Mouse (Mus musculus): ENCODE data around the gene AB124611. TPM values are rescaled to one million over a fixed set of nuclear protein-coding genes. Genes with fewer than 3 reads are reported as not detected.
"Not testable (repeated sequence)": the region's sequence is repeated elsewhere in the genome, so short reads cannot be mapped to it uniquely, and the experiment has no call there.

The AB124611 gene
- 1 to 10 TPM; 3.7 to 5.0 TPM for total RNA-seq (2021)
- long read RNA-seq, experiment 1, partial matches to known transcripts: 0 of 2 reads
- long read RNA-seq, experiment 1, other reads (novel, unspliced or antisense): 1 of 2 reads
- long read RNA-seq, experiment 2, partial matches to known transcripts: 1 of 6 reads
- long read RNA-seq, experiment 2, other reads (novel, unspliced or antisense): 2 of 6 reads

DNA sequence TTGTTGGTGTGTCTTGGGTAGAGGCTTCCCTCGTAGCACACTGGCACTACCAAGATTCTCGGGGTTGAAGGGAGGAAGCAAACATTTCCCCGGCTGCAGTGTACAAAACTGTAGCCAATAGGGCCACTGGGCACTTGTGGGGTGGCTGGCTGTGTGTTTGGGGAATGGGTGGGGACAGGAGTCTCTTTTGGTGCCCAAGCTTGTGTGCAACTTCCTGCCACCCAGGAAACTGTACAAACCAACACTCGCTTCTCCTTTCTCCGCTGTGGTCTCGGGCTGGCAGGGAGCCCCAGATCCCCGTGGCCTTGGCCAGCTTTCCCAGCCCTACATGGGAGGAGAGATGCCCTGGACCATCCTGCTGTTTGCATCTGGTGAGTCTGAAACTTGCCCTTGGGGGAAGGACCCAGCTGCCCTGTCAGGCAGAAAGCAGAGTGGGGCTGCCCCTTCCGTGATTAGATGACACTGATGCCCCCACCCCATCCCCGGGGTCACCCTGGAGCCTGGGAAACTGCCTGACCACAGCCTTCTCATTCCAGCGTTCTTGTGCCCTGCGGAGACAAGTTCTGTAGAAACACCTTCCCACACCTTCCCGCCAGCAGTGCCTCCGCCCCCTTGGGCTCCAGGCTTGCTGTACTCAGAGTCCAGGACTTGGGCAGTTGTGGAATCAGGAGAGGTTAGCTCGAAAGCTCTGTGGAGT is at the start of gene AB124611:
TSS of gene AB124611 (plus strand) at position 240 of the 697 bp plus-strand sequence.
- no peak for DNase-seq (ENCODE audit: low spot score in 2 of 2)

DNA sequence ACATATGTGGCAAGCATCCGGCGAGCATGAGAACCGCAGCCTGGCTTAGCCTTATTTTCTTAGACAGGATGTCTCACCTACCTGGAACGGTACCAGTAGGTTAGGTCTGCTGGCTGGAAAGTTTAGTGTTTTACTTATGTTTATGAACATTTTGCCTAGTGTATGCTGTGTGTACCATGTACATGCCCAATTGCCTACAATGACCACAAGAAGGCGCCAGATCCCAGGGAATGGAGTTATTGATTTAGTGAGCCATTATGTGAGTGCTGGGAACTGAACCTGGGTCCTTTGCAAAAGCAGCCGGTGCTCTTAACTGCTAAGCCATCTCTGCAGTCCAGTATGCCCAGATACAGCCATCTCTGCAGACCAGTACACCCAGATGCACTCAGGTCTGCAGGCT is 48.3 kb upstream of the AB124611 start:
- no peak for DNase-seq (ENCODE audit: low spot score in 2 of 2)

DNA sequence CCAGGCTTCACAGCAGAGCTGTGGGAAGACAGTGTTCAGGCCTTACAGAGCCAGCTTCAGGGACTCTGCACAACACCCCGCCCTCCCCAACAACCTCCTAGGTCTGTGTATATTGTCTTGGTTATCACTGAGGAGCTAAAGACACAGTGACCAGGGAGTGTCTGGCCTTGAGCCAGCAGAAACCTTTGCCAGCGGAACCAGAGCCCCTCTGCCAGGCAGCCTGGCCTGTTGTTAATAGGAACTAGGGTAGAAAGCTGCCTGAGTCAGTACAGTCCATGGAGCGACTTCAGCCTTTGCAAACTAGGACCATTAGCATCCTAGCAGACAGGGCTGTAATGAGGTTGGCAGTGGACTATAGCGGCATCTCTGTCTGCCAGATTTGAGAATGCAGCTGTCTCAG is 41.9 kb upstream of the AB124611 start:
- no peak for DNase-seq (ENCODE audit: low spot score in 2 of 2)

DNA sequence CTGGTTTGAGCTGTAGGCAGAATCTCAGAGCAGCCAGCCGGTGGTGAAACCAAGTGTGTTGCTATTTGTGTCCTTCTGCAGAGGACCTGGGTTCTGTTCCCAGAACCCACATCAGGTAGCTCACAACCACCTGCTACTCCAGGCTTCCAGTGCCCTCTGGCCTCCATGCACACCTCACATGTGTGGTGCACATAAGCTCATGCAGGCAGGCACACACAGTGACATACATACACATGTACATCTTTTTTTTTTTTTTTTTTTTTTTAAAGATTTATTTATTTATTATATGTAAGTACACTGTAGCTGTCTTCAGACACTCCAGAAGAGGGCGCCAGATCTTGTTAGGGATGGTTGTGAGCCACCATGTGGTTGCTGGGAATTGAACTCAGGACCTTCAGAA is 37.7 kb upstream of the AB124611 start:
- DNase-seq (ENCODE audit: low spot score in 2 of 2): not testable (repeated sequence)

DNA sequence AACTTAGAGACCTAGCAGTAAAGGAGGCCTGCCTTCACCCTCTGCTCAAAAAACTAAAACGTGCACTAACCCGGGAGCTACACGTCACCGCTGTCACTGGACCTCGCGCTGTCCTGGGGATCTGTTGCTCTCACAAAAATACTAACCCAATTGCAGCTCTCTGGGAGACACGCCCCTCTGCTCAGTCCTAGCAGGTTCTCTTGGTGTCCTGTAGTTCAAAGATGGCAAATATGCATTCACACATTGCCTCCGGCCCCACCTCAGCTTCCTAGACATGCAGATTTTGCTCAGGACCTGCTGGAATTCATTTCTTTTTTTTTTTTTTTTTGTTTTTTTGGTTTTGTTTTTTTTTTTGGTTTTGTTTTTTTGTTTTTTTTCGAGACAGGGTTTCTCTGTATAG is 35.3 kb upstream of the AB124611 start:
- DNase-seq (ENCODE audit: low spot score in 2 of 2): no peak

DNA sequence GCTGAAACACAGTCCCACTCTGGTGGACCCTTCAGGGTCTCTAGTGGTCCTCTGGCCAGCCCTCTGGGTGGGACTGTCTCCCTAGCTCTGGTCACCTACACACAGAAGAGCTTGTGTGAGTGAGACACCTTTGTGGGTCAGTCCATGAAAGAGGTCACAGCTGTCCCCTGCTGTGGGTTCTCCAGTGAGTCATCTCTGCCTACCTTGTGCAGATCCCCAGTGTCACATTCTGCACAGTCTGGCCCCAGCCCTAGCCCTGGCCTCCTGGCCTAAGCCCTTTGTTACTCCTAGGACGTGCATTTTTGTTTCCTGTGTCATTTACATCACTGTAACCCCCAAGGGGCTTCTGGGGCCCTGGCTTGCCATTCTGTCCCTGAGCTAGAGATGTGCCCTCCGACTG is 32.1 kb upstream of the AB124611 start:
- no peak for DNase-seq (ENCODE audit: low spot score in 2 of 2)

DNA sequence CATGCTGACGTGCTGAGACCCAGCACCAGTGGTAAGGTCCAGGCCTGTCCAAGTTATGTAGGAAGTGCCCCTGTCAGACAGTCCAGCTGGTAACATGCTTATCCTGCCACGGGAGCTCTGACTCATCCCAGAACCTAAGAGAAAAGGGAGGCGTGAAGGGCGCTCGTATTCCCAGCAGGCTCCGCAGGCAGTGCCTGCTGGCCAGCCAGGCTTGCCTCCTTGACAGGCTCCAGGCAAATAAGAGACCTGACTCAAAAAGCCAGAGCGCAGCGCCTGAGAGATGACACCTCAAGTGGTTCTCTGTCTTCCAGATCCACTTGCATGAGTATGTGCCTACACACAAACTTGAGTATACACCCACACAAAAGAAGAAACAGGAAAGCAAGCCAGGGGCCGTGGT is 31.2 kb upstream of the AB124611 start:
- DNase-seq (ENCODE audit: low spot score in 2 of 2): no peak

DNA sequence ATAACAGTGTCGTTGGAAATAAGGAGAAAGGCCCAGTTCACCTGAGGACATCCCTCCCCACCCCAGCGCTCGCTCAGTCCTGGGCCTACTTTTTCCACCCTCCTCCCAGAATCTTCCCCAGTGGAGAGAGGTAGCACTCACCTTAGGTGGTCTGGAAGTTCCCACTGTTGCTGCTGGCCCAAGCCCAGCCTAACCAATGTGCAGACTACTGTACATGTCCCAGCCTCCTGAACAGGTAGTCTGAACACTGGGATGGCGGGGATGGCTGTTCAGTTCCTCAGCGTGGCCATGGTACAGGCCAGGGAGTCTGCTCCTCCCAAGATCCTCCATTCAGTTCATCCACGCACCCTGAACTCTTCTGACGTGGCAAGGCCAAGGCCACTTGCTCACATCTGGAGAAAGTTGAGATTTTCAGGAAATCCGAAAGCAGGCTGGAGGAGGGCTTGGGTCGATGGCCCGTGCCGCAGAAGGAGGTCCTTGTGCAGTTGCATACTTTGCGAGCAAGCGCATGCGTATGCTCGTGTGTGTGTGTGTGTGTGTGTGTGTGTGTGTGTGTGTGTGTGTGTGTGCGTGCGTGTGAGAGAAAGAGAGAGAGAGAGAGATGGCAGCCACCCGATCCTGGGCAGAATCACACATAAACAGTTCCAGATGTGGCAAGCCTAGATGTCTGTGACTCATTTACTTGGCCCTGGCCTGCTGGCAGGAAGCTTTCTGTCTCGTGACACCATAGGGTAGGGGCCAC is 29.5 kb upstream of the AB124611 start:
- no peak for DNase-seq (ENCODE audit: low spot score in 2 of 2)

DNA sequence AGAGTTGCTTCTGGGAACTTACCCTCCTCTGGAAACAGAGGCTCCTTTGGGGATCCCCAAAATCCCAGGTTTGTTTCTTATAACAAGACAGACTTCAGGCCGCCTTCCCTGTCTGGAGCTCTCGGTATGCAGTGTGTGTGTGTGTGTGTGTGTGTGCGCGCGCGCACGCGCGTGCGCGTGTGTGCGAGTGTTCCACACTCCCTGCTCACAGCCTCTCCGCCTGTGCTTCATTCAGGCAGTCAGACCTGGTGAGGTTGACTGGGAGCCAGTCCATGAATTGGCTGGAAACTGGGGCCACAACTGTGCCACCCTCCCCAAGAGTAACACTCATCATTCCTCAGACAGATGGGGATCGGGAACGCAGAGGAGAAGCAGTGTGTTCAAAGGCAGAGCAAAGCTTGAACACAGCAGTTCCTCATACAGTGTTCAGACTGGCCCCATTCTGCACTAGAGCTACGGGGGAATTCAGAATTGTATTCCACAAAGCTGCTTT is 28.9 kb upstream of the AB124611 start:
- no peak for DNase-seq (ENCODE audit: low spot score in 2 of 2)

DNA sequence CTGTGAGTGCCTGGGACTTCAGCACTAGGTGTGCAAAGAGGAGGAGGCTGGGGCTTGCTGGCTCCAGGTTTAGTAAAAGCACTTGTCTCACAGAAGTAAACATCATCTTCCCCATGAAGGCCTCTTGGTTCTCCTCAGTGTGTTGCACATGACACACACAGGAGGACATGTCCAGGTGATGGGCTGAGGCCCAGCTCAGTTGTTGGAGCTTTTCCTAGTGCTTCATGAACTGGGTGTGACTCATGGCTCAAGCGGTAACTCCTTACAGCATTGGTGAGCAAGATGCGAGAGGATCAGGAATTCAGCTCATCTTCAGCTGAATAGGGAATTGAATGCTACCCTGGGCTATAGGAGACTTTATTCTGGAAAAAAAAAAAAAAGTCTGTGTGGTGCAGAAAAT is 28.3 kb upstream of the AB124611 start:
- no peak for DNase-seq (ENCODE audit: low spot score in 2 of 2)

DNA sequence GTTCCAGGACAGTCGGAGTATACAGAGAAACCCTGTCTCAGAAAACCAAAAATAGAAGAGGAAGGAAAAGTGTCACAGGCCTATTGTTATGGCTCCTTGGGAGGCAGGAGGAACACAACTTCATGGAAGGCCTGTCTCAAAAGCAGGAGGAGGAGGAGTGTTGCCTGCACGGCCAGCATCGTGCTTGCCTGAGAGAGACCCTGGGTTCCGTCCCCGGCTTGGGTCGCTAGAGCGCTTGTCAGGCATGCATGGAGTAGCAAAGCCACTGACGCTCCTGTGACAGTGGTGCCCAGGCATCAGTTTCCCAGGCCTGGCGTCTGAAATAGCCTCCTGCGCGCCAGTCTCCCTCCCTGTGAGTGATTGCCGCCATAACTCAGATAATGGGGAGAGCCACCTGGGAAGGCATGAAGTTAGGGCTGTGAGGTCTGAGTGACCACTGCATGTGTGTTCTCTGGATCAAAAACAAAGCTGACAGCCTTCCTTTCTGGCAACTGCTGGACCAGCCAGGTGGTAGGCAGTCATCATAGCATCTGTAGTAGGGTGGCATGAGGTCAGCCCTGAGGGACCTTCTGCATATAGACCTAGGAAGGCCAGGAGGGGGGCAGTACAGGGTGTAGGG is 27.6 kb upstream of the AB124611 start:
- no peak for DNase-seq (ENCODE audit: low spot score in 2 of 2)

DNA sequence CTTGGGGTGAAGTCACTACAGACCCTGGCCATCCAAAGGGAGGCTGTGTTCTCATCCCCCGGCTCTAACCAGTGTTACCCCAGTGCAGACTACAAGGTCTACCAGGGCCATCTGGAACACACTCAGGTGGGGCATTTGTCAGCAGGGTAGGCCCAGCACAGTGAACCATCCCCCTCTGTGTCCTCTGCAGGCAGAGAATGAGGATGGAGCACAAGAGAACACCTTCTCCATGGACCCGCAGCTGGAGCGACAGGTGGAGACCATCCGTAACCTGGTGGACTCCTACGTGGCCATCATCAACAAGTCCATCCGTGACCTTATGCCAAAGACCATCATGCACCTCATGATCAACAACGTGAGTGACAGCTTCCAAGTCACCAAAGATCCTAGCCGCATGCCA is 22.6 kb upstream of the AB124611 start:
- DNase-seq (ENCODE audit: low spot score in 2 of 2): no peak

DNA sequence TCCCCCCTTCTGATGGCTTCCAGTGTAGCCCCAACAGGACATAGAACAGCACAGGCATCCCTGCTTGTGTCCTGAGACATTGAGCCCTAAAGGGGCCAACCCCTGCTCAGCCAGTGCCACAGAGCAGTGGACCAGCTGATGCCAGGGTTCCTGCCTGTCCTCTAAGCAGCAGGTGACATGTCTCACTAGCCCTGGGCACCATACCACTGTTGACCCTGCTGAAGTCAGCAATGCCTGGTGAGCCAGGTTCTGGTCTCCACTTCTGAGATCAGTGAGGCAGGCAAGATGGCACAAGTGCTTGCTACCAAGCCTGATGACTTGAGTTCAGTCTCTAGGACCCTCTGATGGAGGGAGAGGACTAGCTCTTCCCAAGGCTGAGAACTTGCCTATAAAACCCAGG is 20.2 kb upstream of the AB124611 start:
- DNase-seq (ENCODE audit: low spot score in 2 of 2): no peak

DNA sequence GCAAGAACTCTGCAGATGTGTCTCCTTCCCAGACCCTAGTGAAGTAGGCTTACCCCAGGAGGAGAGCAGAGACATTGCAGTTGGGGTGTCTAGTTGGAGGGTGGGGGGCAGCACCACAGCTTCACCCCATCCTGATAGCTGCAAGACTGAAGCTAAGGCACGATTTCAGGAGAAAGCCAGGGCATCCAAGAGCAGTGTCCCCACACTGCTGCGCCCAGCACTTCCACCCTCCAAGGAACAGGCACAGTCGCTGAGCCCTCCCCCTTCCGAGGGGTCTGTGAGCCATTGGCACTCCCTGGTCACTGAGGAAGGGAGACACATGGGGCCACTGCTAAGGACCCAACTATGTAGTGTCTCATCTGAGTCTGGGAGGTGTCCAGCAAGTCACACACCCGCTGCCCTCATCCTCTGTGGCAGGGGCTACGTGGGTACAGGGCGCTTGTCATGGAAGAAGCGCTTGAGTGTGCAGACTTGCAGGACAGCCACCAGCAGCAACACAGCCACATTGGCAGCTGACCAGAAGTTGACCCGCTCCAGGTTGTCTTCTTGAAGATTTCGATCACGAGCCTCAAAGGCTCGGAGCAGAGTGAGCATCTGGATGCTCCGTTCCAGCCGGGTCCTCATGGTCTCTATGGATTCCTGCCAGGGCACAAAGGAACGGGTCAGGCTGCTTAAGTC is 18.1 kb upstream of the AB124611 start:
- no peak for DNase-seq (ENCODE audit: low spot score in 2 of 2)

DNA sequence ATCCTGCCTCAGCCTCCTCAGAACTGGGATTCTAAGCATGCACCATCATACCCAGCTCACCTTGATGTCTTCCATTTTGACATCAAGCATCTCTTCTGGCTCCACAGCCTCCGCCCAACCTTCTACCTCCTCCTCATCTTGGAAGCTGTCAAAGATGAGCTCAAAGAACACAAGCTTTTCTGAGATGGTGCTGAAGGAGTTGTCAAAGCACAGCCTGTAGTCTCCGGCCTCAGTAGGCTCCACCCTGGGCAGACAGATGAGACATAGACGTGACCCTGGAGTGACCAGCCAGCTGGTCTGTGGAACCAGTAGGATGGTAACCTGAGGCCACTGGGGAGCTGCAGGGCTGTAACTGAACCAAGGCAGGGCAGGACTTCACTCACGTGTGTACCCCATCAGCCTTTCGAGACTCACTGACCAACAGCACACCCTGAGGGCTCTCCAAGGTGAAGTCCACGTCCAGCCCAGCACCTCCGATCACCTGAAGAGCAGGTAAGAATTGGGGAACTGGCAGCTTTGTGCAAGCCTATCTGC is 17.0 kb upstream of the AB124611 start:
- DNase-seq (ENCODE audit: low spot score in 2 of 2): no peak

DNA sequence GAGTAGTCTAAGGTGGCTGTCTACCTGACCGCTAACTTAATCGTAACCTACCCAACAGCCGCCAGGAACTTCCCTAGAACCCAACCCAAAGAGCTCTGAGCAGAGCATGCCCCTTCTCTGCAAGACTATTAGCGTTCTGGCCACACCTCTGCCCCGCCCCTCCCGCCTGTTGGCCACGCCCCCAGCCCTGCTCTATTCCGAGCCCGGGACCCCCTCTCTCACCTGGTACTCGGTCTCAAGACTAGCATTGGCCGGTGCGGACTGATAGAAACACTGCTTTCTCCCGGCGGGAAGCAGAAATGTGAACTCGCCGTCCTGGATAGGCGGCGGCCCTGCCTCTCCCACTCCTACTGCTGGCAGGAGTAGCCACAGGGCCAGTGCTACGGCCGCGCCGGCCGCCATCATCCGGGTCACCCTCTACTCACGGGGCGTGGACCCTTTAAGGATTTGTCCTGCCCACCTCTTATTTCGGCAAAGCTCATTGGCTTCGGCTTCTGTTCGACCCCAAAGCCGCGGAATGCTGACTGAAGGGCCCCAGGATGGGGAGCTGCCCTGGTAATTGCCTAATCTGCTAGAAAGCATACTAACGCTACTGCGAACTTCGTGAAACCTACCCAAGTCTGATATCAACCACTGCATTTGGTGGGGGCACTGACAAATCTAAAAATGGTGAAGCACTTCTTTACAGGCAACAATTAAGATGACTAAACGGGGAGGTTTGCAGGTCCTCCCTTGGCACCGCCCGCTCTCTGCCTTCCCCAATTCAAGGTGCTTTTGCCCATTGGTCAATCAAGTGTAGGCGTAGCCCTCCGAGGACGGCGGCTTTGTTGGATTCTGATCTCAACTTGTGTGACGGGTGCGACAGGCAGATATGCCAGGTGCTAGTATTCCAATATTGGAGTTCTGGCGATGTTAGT is 15.9 kb upstream of the AB124611 start, which contains the start of gene Tmed1:
TSS of gene Tmed1 (minus strand) at position 481 of the 917 bp plus-strand sequence.
- DNase-seq (ENCODE audit: low spot score in 2 of 2): peak; percentile 85 to 90

DNA sequence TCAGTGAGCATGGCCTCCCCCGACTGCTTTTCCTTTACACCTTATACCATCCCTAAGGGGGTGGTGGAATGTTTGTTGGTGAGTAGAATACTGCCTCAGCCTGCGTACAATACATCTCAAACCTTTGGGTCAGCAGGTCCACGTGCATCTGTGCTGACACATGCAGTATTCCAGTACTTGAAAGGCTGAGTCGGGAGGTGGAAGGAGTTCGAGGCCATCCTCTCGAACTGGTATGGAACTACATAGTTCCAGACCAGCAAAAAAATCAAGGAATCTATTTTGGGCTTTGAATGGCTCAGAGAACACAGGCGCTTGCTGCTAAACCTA is 15.3 kb upstream of the AB124611 start:
- no peak for DNase-seq (ENCODE audit: low spot score in 2 of 2)

DNA sequence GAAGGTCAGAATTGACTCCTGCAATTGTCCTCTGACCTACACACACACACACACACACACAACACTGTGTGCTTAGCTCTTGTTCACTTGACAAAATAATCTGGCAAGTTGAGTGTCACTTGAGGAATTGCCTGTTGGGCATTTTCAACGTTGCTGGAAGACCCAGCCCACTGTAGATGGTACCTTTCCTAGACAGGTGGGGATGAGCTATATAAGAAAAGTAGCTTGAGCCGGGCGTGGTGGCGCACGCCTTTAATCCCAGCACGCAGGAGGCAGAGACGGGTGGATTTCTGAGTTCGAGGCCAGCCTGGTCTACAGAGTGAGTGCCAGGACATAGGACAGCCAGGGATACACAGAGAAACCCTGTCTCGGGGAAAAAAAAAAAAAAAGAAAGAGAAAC is 14.9 kb upstream of the AB124611 start:
- DNase-seq (ENCODE audit: low spot score in 2 of 2): no peak

DNA sequence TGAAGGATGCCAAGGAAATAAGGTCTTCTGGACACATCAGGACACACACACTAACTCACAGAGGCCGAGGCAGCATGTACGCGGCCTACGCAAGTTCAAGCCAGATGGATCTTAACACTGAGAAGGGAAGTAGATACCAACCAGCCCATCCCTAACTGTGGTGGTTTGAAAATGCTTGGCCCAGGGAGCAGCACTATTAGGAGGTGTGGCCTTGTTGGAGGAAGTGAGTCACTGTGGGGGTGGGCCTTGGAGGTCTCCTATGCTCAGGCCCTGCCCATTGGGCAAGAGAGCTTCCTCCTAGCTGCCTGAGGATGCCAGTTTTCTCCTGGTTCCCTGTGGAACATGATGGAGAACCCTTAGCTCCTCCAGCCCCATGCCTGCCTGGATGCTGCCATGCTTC is 12.5 kb upstream of the AB124611 start:
- no peak for DNase-seq (ENCODE audit: low spot score in 2 of 2)

DNA sequence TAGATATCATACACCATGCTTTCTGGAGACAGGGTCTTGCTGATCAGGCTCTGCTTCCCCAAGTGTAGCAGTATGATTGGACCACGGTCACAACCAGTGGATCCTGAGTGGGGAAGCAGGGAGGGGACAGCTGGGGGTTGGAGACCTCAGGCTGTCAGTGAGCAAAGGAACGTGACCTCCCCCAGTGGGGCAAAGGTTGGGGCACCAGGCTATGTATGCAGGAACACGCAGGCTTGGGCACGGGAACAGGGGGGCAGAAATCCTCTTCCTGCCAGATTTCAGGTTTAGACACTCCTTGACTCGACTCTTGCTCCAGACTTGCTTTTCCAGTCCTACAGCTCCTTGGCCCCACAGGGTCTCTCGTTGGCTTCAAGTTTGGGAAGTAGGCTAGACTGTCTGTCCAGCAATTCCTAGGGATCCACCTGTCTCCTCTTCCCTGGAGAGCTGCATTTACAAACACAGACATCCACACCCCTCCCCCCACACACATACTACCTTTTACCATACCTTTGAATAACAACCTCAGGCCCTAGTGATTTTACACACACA is 8.0 kb upstream of the AB124611 start:
- no peak for DNase-seq (ENCODE audit: low spot score in 2 of 2)

Measured in adrenal gland, postnatal 4 days (tissue).